10 mouse cellular contexts compared by ENCODE assay signal in genomic region chr5:65040463-65040862, GRCm38 (mm10). TPM values are rescaled to one million over a fixed set of nuclear protein-coding genes. Genes with fewer than 3 reads are reported as not detected.
DNase-seq lines count a peak whose midpoint lies in the region; ATAC-seq and TF ChIP-seq lines count a peak whose summit lies in the region.
"Had no signal": no experiment of that assay in that cellular context is flagged by ENCODE, and none has a peak within 500 bp of the region (broad histone marks: within the 10 kb centered on the region; RNA-seq: fewer than 3 reads in every experiment).

No protein-coding gene starts in this region.

- H3K4me3 ChIP-seq in gastrocnemius, adult 2 months, result no peak overlapping the region
- no peak overlapping the region for H3K4me3 ChIP-seq in lung, postnatal 0 days (ENCODE audit: low read depth, low read length)
- H3K4me3 ChIP-seq in forebrain, embryonic 13.5 days, result no peak overlapping the region

- no peaks in the 10 kb centered on the region for H3K4me1 ChIP-seq in lung, postnatal 0 days (ENCODE audit: insufficient read depth, low read depth, low read length)
- peaks cover 21% of the 10 kb centered on the region for H3K4me1 ChIP-seq in forebrain, embryonic 13.5 days

- no peak for ATAC-seq in lung, postnatal 0 days
- no peak for ATAC-seq in forebrain, embryonic 13.5 days
- ATAC-seq: midbrain, embryonic 16.5 days had no signal

- intact Hi-C loops in gastrocnemius, adult 2 months (cut with DNase I), result no loop called here

- H3K27ac ChIP-seq in gastrocnemius, adult 2 months, result no peak overlapping the region
- H3K27ac ChIP-seq in lung, postnatal 0 days (ENCODE audit: low read length), result no peak overlapping the region
- H3K27ac ChIP-seq in forebrain, embryonic 13.5 days, result no peak overlapping the region

- no peak for TF ChIP-seq EP300 in lung, postnatal 0 days (IDR thresholded peaks at IDR 0.05)

- DNase-seq in gastrocnemius, adult 2 months, result peak; percentile 33
- no peak for DNase-seq in gastrocnemius, adult 18-20 months (ENCODE audit: low spot score)
- no peak for DNase-seq in lung, postnatal 0 days (ENCODE audit: low spot score)
- DNase-seq in lung, postnatal 25 days (ENCODE audit: low spot score), result no peak
- peak; percentile 59 to 66 for DNase-seq in adrenal gland, postnatal 36 days
- peak; percentile 40 for DNase-seq in testis, postnatal 14 days (ENCODE audit: low spot score)
- no peak for DNase-seq in right cerebral cortex, postnatal 25 days
- DNase-seq: gastrocnemius, postnatal 25 days had no signal

- H3K36me3 ChIP-seq in lung, postnatal 0 days (ENCODE audit: insufficient read depth, low read length), result no peaks in the 10 kb centered on the region; the same call in 1 of the 2 replicates
- no peaks in the 10 kb centered on the region for H3K36me3 ChIP-seq in forebrain, embryonic 13.5 days (ENCODE audit: poor library complexity, severe bottlenecking)

- WGBS in lung, postnatal 0 days, result 73% methylated on average over 5 of the region's 5 CpGs
- WGBS in forebrain, embryonic 13.5 days, result 66% methylated on average over 5 of the region's 5 CpGs

- no peaks in the 10 kb centered on the region for H3K27me3 ChIP-seq in lung, postnatal 0 days (replicated peaks; ENCODE audit: insufficient read depth, low read length)
- H3K27me3 ChIP-seq in forebrain, embryonic 13.5 days, result no peaks in the 10 kb centered on the region

- H3K4me2 ChIP-seq in lung, postnatal 0 days (replicated peaks; ENCODE audit: low read depth, low read length), result no peak overlapping the region
- H3K4me2 ChIP-seq in forebrain, embryonic 13.5 days, result no peak overlapping the region

- no peaks in the 10 kb centered on the region for H3K9me3 ChIP-seq in lung, postnatal 0 days (ENCODE audit: low read length)
- H3K9me3 ChIP-seq in forebrain, embryonic 13.5 days (replicated peaks), result no peaks in the 10 kb centered on the region

- no peak overlapping the region for H3K9ac ChIP-seq in lung, postnatal 0 days (replicated peaks; ENCODE audit: low read depth)
- no peak overlapping the region for H3K9ac ChIP-seq in forebrain, embryonic 13.5 days

- peak; percentile 50 for TF ChIP-seq CTCF in gastrocnemius, adult 2 months (IDR thresholded peaks at IDR 0.05)
- TF ChIP-seq CTCF in lung, postnatal 0 days (IDR thresholded peaks at IDR 0.05), result peak; percentile 50

RNA-seq across cellular contexts. Expression of gene Tmem156, which starts 51.5 kb away (rescaled TPM):
- total RNA-seq in gastrocnemius, adult 2 months (2021), result not detected
- total RNA-seq in gastrocnemius, adult 18-20 months (2021), result not detected
- 1.9 TPM in 2 replicates for polyA plus RNA-seq in lung, postnatal 0 days (2015; fragmentation: Nextera tagmentation; extraction: Ambion mirVana)
- total RNA-seq in adrenal gland, postnatal 36 days (2021), result not detected
- polyA plus RNA-seq in forebrain, embryonic 13.5 days (2015; fragmentation: Nextera tagmentation; extraction: Ambion mirVana), result not detected in 2 replicates
- total RNA-seq: gastrocnemius, postnatal 25 days had no signal
- polyA plus RNA-seq: midbrain, embryonic 16.5 days had no signal

Comparison
In these comparisons a context has a peak if more than half of its experiments do, and no peak if none do; other contexts are left out.
1. DNase-seq: peak in gastrocnemius, adult 2 months (single experiment), adrenal gland, postnatal 36 days (2 of 2) and testis, postnatal 14 days (single experiment); none in gastrocnemius, adult 18-20 months (single experiment), lung, postnatal 0 days (single experiment), lung, postnatal 25 days (single experiment) and right cerebral cortex, postnatal 25 days (single experiment).